Mouse (Mus musculus) heart, postnatal 0 days (tissue): ENCODE measurements around the gene Myod1.

Source experiments
- CTCF ChIP-seq: IDR thresholded peaks from 2 replicates; pipeline ENCODE4 v1.5.1; 2016; ENCODE audit warnings: antibody characterized with exemption, control low read depth, low read depth
- EP300 ChIP-seq: IDR thresholded peaks from 2 replicates; pipeline ENCODE4 v1.6.1; 2016; ENCODE audit warnings: antibody characterized with exemption, low read depth

DNA sequence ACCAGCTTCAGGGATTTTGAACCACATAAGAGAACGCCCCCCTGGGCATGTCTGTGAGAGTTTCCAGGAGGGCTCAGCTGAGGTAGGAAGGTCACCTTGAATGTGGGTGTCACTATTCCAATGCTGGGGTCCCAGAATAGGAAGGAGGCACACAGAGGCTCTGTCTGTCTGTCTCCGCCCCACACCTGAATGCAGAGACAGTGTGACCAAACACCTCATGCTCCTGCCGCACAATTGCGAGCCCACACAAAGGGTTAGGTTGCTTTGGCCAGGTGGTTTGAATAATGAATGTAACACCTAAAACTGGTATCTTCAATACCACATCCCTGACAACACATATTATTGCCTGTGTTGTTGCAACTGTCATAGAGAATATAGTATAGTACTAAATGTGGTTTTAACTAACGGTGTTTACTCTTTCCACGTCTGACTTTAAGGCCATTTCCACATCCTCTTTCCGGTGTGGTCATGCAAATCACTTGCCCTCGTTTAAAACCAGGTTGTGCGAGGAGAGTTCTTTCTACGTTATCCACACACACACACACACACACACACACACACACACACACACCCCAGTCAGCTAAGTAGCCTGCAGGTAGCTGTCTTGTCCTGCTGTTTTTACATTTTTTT is 13.3 kb downstream of the Myod1 start:
- TF ChIP-seq CTCF (no peak), EP300 (no peak)
